Mouse (Mus musculus) CH12.LX (cell line): ENCODE measurements around the gene Krt17. TPM values are rescaled to one million over a fixed set of nuclear protein-coding genes. Genes with fewer than 3 reads are reported as not detected.

ENCODE experiments used
- DNase-seq: peaks from one replicate; pipeline ENCODE4 v3.0.0-alpha.2; 2013; ENCODE audit errors: extremely low read depth
- H3K27ac ChIP-seq: 2 replicates; pipeline ENCODE4 v1.5.1; 2012; ENCODE audit warnings: low read depth, mild to moderate bottlenecking, control low read depth, moderate library complexity; ENCODE audit not compliant: insufficient read depth
- H3K27me3 ChIP-seq: replicated peaks from 2 replicates; pipeline ENCODE3; 2012; ENCODE audit warnings: inconsistent platforms
- H3K36me3 ChIP-seq, 2 experiments: replicated peaks in 1 of 2; 2 replicates each; pipeline versions ENCODE3 to v1.6.1; 2012; ENCODE audit warnings: inconsistent platforms in 1 of 2, low read length in 1 of 2, mild to moderate bottlenecking in 1 of 2, mixed read lengths in 1 of 2, moderate library complexity in 1 of 2; ENCODE audit not compliant: control insufficient read depth in 1 of 2, insufficient read depth in 1 of 2
- H3K4me1 ChIP-seq, 2 experiments: 2 replicates each; pipeline ENCODE4 v1.6.1; 2012; ENCODE audit warnings: inconsistent platforms in 1 of 2, moderate library complexity in 1 of 2; ENCODE audit not compliant: insufficient read depth in 2 of 2, control insufficient read depth in 1 of 2
- H3K4me2 ChIP-seq: 2 replicates; pipeline ENCODE4 v1.6.1; 2012; ENCODE audit warnings: low read depth, mild to moderate bottlenecking, control low read depth; ENCODE audit not compliant: poor library complexity, insufficient read depth, severe bottlenecking
- H3K4me3 ChIP-seq, 3 experiments: fragments of 150-350 bp in 1 of 3; sonication (generic) in 1 of 3; replicated peaks in 1 of 3; 2 replicates each; pipeline versions ENCODE3 to v1.5.1; 2011 to 2012; ENCODE audit warnings: low read depth in 2 of 3, low read length in 2 of 3, mild to moderate bottlenecking in 2 of 3, moderate library complexity in 2 of 3, control low read depth in 1 of 3, improper control_type of control experiment in 1 of 3, inconsistent platforms in 1 of 3, mixed read lengths in 1 of 3; ENCODE audit not compliant: poor library complexity in 1 of 3
- H3K79me2 ChIP-seq: replicated peaks from 2 replicates; pipeline ENCODE4 v1.6.1; 2012; ENCODE audit warnings: mild to moderate bottlenecking, moderate library complexity; ENCODE audit not compliant: control insufficient read depth, poor library complexity, insufficient read depth, severe bottlenecking; ENCODE audit errors: extremely low read depth
- H3K9ac ChIP-seq: 2 replicates; pipeline ENCODE4 v1.6.1; 2012; ENCODE audit warnings: low read depth, mild to moderate bottlenecking, control low read depth, moderate library complexity; ENCODE audit not compliant: insufficient read depth
- H3K9me3 ChIP-seq: replicated peaks from 2 replicates; pipeline ENCODE3; 2012; ENCODE audit warnings: low read length, inconsistent platforms, mixed read lengths
- BHLHE40 ChIP-seq: IDR thresholded peaks from 2 replicates; pipeline ENCODE4 v1.6.1; 2011; ENCODE audit warnings: mild to moderate bottlenecking, low read depth, low read length, improper control_type of control experiment
- E2F4 ChIP-seq: IDR thresholded peaks from 2 replicates; pipeline ENCODE4 v1.6.1; 2011; ENCODE audit warnings: low read depth, low read length, improper control_type of control experiment; ENCODE audit not compliant: insufficient replicate concordance
- EP300 ChIP-seq: IDR thresholded peaks from 2 replicates; pipeline ENCODE4 v1.6.1; 2011; ENCODE audit warnings: low read length, improper control_type of control experiment
- ETS1 ChIP-seq: conservative IDR thresholded peaks from 2 replicates; pipeline ENCODE4 v1.6.1; 2012; ENCODE audit warnings: low read depth, mild to moderate bottlenecking, inconsistent platforms, low read length, improper control_type of control experiment, moderate library complexity
- GABPA ChIP-seq: IDR thresholded peaks from 2 replicates; pipeline ENCODE4 v1.6.1; 2012; ENCODE audit warnings: low read depth, low read length, improper control_type of control experiment, inconsistent platforms; ENCODE audit not compliant: insufficient replicate concordance
- HCFC1 ChIP-seq: IDR thresholded peaks from 2 replicates; pipeline ENCODE4 v1.6.1; 2012; ENCODE audit warnings: low read depth, mild to moderate bottlenecking, inconsistent platforms, low read length, improper control_type of control experiment
- IRF4 ChIP-seq: IDR thresholded peaks from 2 replicates; pipeline ENCODE4 v1.6.1; 2014; ENCODE audit warnings: low read depth, mild to moderate bottlenecking, inconsistent platforms, low read length, improper control_type of control experiment
- JUN ChIP-seq: IDR thresholded peaks from 2 replicates; pipeline ENCODE4 v1.6.1; 2011; ENCODE audit warnings: low read depth, mild to moderate bottlenecking, low read length, improper control_type of control experiment, moderate library complexity; ENCODE audit not compliant: insufficient read depth
- KAT2A ChIP-seq: IDR thresholded peaks from 2 replicates; pipeline ENCODE4 v1.6.1; 2012; ENCODE audit warnings: low read length, improper control_type of control experiment, inconsistent platforms; ENCODE audit not compliant: insufficient replicate concordance
- MAFK ChIP-seq: IDR thresholded peaks from 2 replicates; pipeline ENCODE4 v1.6.1; 2011; ENCODE audit warnings: low read length, improper control_type of control experiment; ENCODE audit not compliant: insufficient replicate concordance
- MAZ ChIP-seq: IDR thresholded peaks from 2 replicates; pipeline ENCODE4 v1.6.1; 2012; ENCODE audit warnings: low read depth, mild to moderate bottlenecking, inconsistent platforms, low read length, improper control_type of control experiment, moderate library complexity
- NELFE ChIP-seq: IDR thresholded peaks from 2 replicates; pipeline ENCODE4 v1.6.1; 2011; ENCODE audit warnings: low read depth, low read length, improper control_type of control experiment
- NRF1 ChIP-seq: IDR thresholded peaks from 2 replicates; pipeline ENCODE4 v1.6.1; 2014; ENCODE audit warnings: low read depth, mild to moderate bottlenecking, inconsistent platforms, low read length, improper control_type of control experiment, moderate library complexity
- POLR2AphosphoS2 ChIP-seq: IDR thresholded peaks from 2 replicates; pipeline ENCODE4 v1.6.1; 2011; ENCODE audit warnings: low read depth, low read length, improper control_type of control experiment
- RAD21 ChIP-seq: IDR thresholded peaks from 2 replicates; pipeline ENCODE4 v1.6.1; 2011; ENCODE audit warnings: low read depth, mild to moderate bottlenecking, low read length, improper control_type of control experiment, moderate library complexity
- SIN3A ChIP-seq: IDR thresholded peaks from 2 replicates; pipeline ENCODE4 v1.6.1; 2012; ENCODE audit warnings: low read length, improper control_type of control experiment, inconsistent platforms
- TBP ChIP-seq: conservative IDR thresholded peaks from 2 replicates; pipeline ENCODE4 v1.6.1; 2011; ENCODE audit warnings: low read depth, low read length, improper control_type of control experiment
- USF1 ChIP-seq: IDR thresholded peaks from 2 replicates; pipeline ENCODE4 v1.6.1; 2014; ENCODE audit warnings: low read depth, mild to moderate bottlenecking, inconsistent platforms, low read length, improper control_type of control experiment
- USF2 ChIP-seq: conservative IDR thresholded peaks from 2 replicates; pipeline ENCODE4 v1.6.1; 2011; ENCODE audit warnings: low read depth, low read length, improper control_type of control experiment
- ZKSCAN1 ChIP-seq: IDR thresholded peaks from 2 replicates; pipeline ENCODE4 v1.6.1; 2012; ENCODE audit warnings: low read depth, inconsistent platforms, low read length, improper control_type of control experiment, borderline replicate concordance
- ZMIZ1 ChIP-seq: IDR thresholded peaks from 2 replicates; pipeline ENCODE4 v1.6.1; 2012; ENCODE audit warnings: low read depth, mild to moderate bottlenecking, inconsistent platforms, low read length, improper control_type of control experiment
- ZNF384 ChIP-seq: IDR thresholded peaks from 2 replicates; pipeline ENCODE4 v1.6.1; 2012; ENCODE audit warnings: low read depth, low read length, improper control_type of control experiment, inconsistent platforms
- dilution Hi-C: fragments of 300-500 bp; cut with MboI; formaldehyde crosslinking; loops from 2 replicates; pipeline ENCODE4 v1.14.3; 2020; ENCODE audit warnings: low sequenced_read_pairs; ENCODE audit not compliant: extremely low pct_unique_long_range_greater_than_20kb, extremely low pct_ligation_motif_present
- in situ Hi-C: fragments of 300-500 bp; cut with MboI; formaldehyde crosslinking; loops from 3 replicates; pipeline ENCODE4 v1.14.3; 2019; ENCODE audit warnings: low sequenced_read_pairs, low pct_ligation_motif_present, low pct_unique_long_range_greater_than_20kb, mixed read lengths
- polyA plus RNA-seq: library from polyadenylated mRNA; unstranded; fragments of >175 nt; gene quantifications from 2 replicates; pipeline ENCODE4 v1.2.1, GENCODE M21; 2012; ENCODE audit warnings: low read depth; ENCODE audit not compliant: insufficient read length
- total RNA-seq, 2 experiments: library from RNA; depleted of rRNA; stranded (reverse); fragments of 300-350 nt in 1 of 2; fragments of >200 nt in 1 of 2; gene quantifications; 2 replicates each; pipeline ENCODE4 v1.2.3; 2012 to 2014

Krt17 gene
- total and polyA plus RNA-seq, 3 experiments, result 0.76 TPM; not detected in 2

- in situ Hi-C loops, result no loop called here
- no peaks in the 10 kb centered on the region for H3K79me2 ChIP-seq
- TF ChIP-seq NRF1 (no peak), MAFK (peak; percentile 71; the same call in 1 of the 2 replicates)
- dilution Hi-C loops, result no loop called here
- no peak overlapping the region for H3K4me3 ChIP-seq
- H3K4me1 ChIP-seq, result no peaks in the 10 kb centered on the region
- DNase-seq, result no peak
- H3K27ac ChIP-seq, result no peak overlapping the region
- H3K9ac ChIP-seq, result no peak overlapping the region
- H3K27me3 ChIP-seq, result peaks cover 89% of the 10 kb centered on the region
- no peaks in the 10 kb centered on the region for H3K36me3 ChIP-seq
- H3K4me2 ChIP-seq, result no peak overlapping the region
- H3K9me3 ChIP-seq, result no peaks in the 10 kb centered on the region
These were observed 11.0 kb upstream of the Krt17 start for GRCm38 (mm10) chr11:100271878-100272277.

- TF ChIP-seq ZKSCAN1, result no peak
- no peak for TF ChIP-seq POLR2AphosphoS2
- TF ChIP-seq USF1, result no peak
- TF ChIP-seq USF2, result no peak
- no peak for TF ChIP-seq EP300
- Histone ChIP-seq H3K9me3 (no peaks in the 10 kb centered on the region), H3K36me3 (no peaks in the 10 kb centered on the region), H3K4me2 (no peak within 1 kb of the TSS), H3K79me2 (no peaks in the 10 kb centered on the region), H3K4me1 (no peaks in the 10 kb centered on the region), H3K27me3 (peaks cover 91% of the 10 kb centered on the region), H3K9ac (no peak within 1 kb of the TSS), H3K4me3 (no peak within 1 kb of the TSS), H3K27ac (no peak within 1 kb of the TSS)
- dilution Hi-C loops, result no loop called here
- DNase-seq, result no peak
- in situ Hi-C loops, result no loop called here
These were observed 9.0 kb upstream of the Krt17 start, which contains the start of gene Krt42 for GRCm38 (mm10) chr11:100269821-100270332. Gene Krt42, minus strand, starts transcription at chr11:100269871.

GRCm38 (mm10) chr11:100262058-100262980, 1.5 kb upstream of the Krt17 start:
- H3K36me3 ChIP-seq, result no peaks in the 10 kb centered on the region
- in situ Hi-C loops (no loop called here), dilution Hi-C loops (no loop called here)
- H3K27ac ChIP-seq, result no peak overlapping the region
- no peak for TF ChIP-seq SIN3A
- TF ChIP-seq HCFC1, result no peak
- TF ChIP-seq JUN, result no peak
- TF ChIP-seq POLR2AphosphoS2, result no peak
- TF ChIP-seq MAFK, result no peak
- TF ChIP-seq RAD21, result no peak
- TF ChIP-seq NRF1, result no peak
- TF ChIP-seq EP300, result no peak
- no peak for TF ChIP-seq ETS1
- no peak for TF ChIP-seq USF2
- TF ChIP-seq TBP, result no peak
- no peak for TF ChIP-seq BHLHE40
- TF ChIP-seq KAT2A, result no peak
- no peak for TF ChIP-seq MAZ
- no peak for TF ChIP-seq ZMIZ1
- TF ChIP-seq NELFE, result no peak
- TF ChIP-seq GABPA, result no peak
- TF ChIP-seq E2F4, result no peak
- TF ChIP-seq ZNF384, result no peak
- no peak for TF ChIP-seq IRF4
- no peaks in the 10 kb centered on the region for H3K79me2 ChIP-seq
- no peak for DNase-seq
- H3K4me2 ChIP-seq, result no peak overlapping the region
- no peak overlapping the region for H3K9ac ChIP-seq
- H3K4me3 ChIP-seq, result no peak overlapping the region
- H3K9me3 ChIP-seq, result no peaks in the 10 kb centered on the region
- peaks cover 13 to 32% of the 10 kb centered on the region in 2 experiments for H3K4me1 ChIP-seq
- H3K27me3 ChIP-seq, result peaks cover 98% of the 10 kb centered on the region
